ENCODE assay signal across 9 mouse cellular contexts in the genomic region with DNA sequence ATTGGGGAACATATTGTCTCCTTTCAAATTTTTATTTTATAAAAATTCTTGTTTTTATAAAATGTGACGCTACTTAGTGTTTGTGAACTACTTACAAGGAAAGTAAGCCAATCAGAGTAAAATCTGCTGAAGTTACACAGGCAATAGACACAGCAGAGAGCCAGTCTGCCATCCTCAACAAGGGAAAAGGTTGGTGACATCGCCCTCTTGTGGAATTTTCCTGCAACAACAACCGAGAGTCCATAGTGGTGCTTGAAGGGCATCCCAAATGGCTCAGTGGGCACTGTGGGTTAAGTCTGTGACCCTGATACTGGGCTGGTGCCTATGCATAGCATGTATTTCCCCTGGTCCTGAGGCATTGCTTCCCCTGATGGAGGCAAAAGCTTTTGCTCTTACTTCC. TPM values are rescaled to one million over a fixed set of nuclear protein-coding genes. Genes with fewer than 3 reads are reported as not detected.
DNase-seq lines count a peak whose midpoint lies in the region; ATAC-seq lines count a peak whose summit lies in the region.
"Had no signal": no experiment of that assay in that cellular context is flagged by ENCODE, and none has a peak within 500 bp of the region (broad histone marks: within the 10 kb centered on the region; RNA-seq: fewer than 3 reads in every experiment).

No protein-coding gene starts in this region.

- ATAC-seq in heart, embryonic 15.5 days (replicated peaks; ENCODE audit: insufficient number of reproducible peaks, insufficient read depth, low FRiP score, low read depth) = 0 out of 2 replicates have a peak, but pooled peaks have one; percentile 23
- no peak for ATAC-seq in activated CD4-positive, CD25-positive, alpha-beta regulatory T cell, adult 4 months

- DNase-seq in ES-CJ7 (ENCODE audit: low read depth, low spot score) = peak; percentile 77
- peak; percentile 76 for DNase-seq in adrenal gland, adult 8-10 months
- peak; percentile 82 for DNase-seq in embryo, embryonic 9.5 days (ENCODE audit: extremely low spot score)
- peak; percentile 83 for DNase-seq in layer of hippocampus, adult 9-11 months
- DNase-seq in lung, postnatal 36 days = peak; percentile 93
- peak; percentile 51 for DNase-seq in spleen, adult 12 weeks (ENCODE audit: low spot score)

- H3K4me1 ChIP-seq in heart, embryonic 15.5 days (replicated peaks) = peaks cover 4% of the 10 kb centered on the region; the same call in 1 of the 2 replicates

- no peak overlapping the region for H3K9ac ChIP-seq in heart, embryonic 15.5 days

- no peaks in the 10 kb centered on the region for H3K9me3 ChIP-seq in heart, embryonic 15.5 days (replicated peaks)

- H3K27ac ChIP-seq in heart, embryonic 15.5 days = no peak overlapping the region

- WGBS in heart, embryonic 15.5 days = 5% methylated on average over 3 of the region's 3 CpGs

- no peaks in the 10 kb centered on the region for H3K36me3 ChIP-seq in heart, embryonic 15.5 days

- no peak overlapping the region for H3K4me2 ChIP-seq in heart, embryonic 15.5 days

- H3K4me3 ChIP-seq in heart, embryonic 15.5 days = no peak overlapping the region

- H3K27me3 ChIP-seq in heart, embryonic 15.5 days = no peaks in the 10 kb centered on the region

RNA-seq across cellular contexts. Expression of a gene that starts 3.3 kb away (rescaled TPM):
- 10 to 100 TPM; 14.3 to 22.7 (median 16.4) TPM for total RNA-seq in adrenal gland, adult 8-10 months (2022)
- polyA plus RNA-seq in heart, embryonic 15.5 days (2015; fragmentation: Nextera tagmentation; extraction: Ambion mirVana) = 13.2 and 13.6 TPM in 2 replicates
- 10 to 100 TPM; 23.1 to 29.6 TPM for polyA plus RNA-seq in activated CD4-positive, CD25-positive, alpha-beta regulatory T cell, adult 4 months (2017; shearing (Covaris generic))

RNA-seq across cellular contexts. Expression of a gene that starts 9.5 kb away (rescaled TPM):
- not detected for total RNA-seq in adrenal gland, adult 8-10 months (2022)
- polyA plus RNA-seq in heart, embryonic 15.5 days (2015; fragmentation: Nextera tagmentation; extraction: Ambion mirVana) = not detected in 2 replicates
- polyA plus RNA-seq in activated CD4-positive, CD25-positive, alpha-beta regulatory T cell, adult 4 months (2017; shearing (Covaris generic)) = not detected
- polyA plus RNA-seq: neural tube, embryonic 14.5 days had no signal

RNA-seq across cellular contexts. Expression of a gene that starts 28.5 kb away (rescaled TPM):
- 10 to 100 TPM; 49.3 to 68.2 (median 60.7) TPM for total RNA-seq in adrenal gland, adult 8-10 months (2022)
- 52.9 and 62.7 TPM in 2 replicates for polyA plus RNA-seq in heart, embryonic 15.5 days (2015; fragmentation: Nextera tagmentation; extraction: Ambion mirVana)
- polyA plus RNA-seq in activated CD4-positive, CD25-positive, alpha-beta regulatory T cell, adult 4 months (2017; shearing (Covaris generic)) = 10 to 100 TPM; 73.7 to 88.9 TPM

RNA-seq across cellular contexts. Expression of a gene that starts 33.9 kb away (rescaled TPM):
- total RNA-seq in adrenal gland, adult 8-10 months (2022) = 10 to 100 TPM in 1 of 4 experiments, 1 to 10 TPM in 3; 5.9 to 20.4 (median 7.2) TPM
- 7.6 and 8.9 TPM in 2 replicates for polyA plus RNA-seq in heart, embryonic 15.5 days (2015; fragmentation: Nextera tagmentation; extraction: Ambion mirVana)
- under 1 TPM in 1 of 2 experiments, not detected in 1; 0.19 TPM for polyA plus RNA-seq in activated CD4-positive, CD25-positive, alpha-beta regulatory T cell, adult 4 months (2017; shearing (Covaris generic))

RNA-seq across cellular contexts. Expression of a gene that starts 40.8 kb away (rescaled TPM):
- total RNA-seq in adrenal gland, adult 8-10 months (2022) = under 1 TPM in 3 of 4 experiments, not detected in 1; 0.13 to 0.23 (median 0.21) TPM
- polyA plus RNA-seq in heart, embryonic 15.5 days (2015; fragmentation: Nextera tagmentation; extraction: Ambion mirVana) = 1.00 and 1.7 TPM in 2 replicates
- not detected for polyA plus RNA-seq in activated CD4-positive, CD25-positive, alpha-beta regulatory T cell, adult 4 months (2017; shearing (Covaris generic))
